In genomic region chr9:11192183-11192582, GRCm38 (mm10) we compare ENCODE assay signal across 14 mouse cellular contexts.
"Had no signal": no experiment of that assay in that cellular context is flagged by ENCODE, and none has a peak within 500 bp of the region (broad histone marks: within the 10 kb centered on the region; RNA-seq: fewer than 3 reads in every experiment).

No protein-coding gene starts in this region.

- H3K4me2 ChIP-seq: liver, embryonic 12.5 days; liver, embryonic 15.5 days; lung, embryonic 15.5 days had no signal

- H3K4me3 ChIP-seq: layer of hippocampus, adult 2 months; liver, embryonic 12.5 days; liver, embryonic 15.5 days; lung, embryonic 15.5 days had no signal

- H3K4me1 ChIP-seq: liver, embryonic 12.5 days; liver, embryonic 15.5 days; lung, embryonic 15.5 days had no signal

- ATAC-seq: liver, embryonic 12.5 days had no signal

- DNase-seq: kidney, adult 2 months; kidney, postnatal 25 days; layer of hippocampus, adult 9-11 months; liver; lung, adult 18-20 months; lung, postnatal 10 days; lung, postnatal 4 days; thymus, adult 18-20 months; thymus, postnatal 36 days had no signal

- H3K9ac ChIP-seq: liver, embryonic 12.5 days; liver, embryonic 15.5 days; lung, embryonic 15.5 days had no signal

- H3K27me3 ChIP-seq: liver, embryonic 12.5 days; liver, embryonic 15.5 days; lung, embryonic 15.5 days had no signal

- H3K9me3 ChIP-seq: liver, embryonic 12.5 days; liver, embryonic 15.5 days; lung, embryonic 15.5 days had no signal

- H3K36me3 ChIP-seq: liver, embryonic 12.5 days; liver, embryonic 15.5 days; lung, embryonic 15.5 days had no signal

- H3K27ac ChIP-seq: kidney, postnatal 0 days; layer of hippocampus, adult 2 months; liver, embryonic 12.5 days; liver, embryonic 15.5 days; lung, embryonic 15.5 days had no signal
